Mouse (Mus musculus): ENCODE data around the gene Lrp1.
A peak's percentile ranks its signal among the peaks of the same experiment; 100 is the strongest.

Lrp1 gene

GRCm38 (mm10) chr10:127564301-127564700, 56.6 kb downstream of the Lrp1 start:
- DNase-seq (ENCODE audit: low read depth in 1 of 2, low spot score in 2 of 2) = no peak

- no peak for DNase-seq (ENCODE audit: low read depth in 1 of 2, low spot score in 2 of 2)
Observed at GRCm38 (mm10) chr10:127563840-127564239, 57.1 kb downstream of the Lrp1 start.

GRCm38 (mm10) chr10:127561145-127561544, 59.8 kb downstream of the Lrp1 start:
- DNase-seq (ENCODE audit: low read depth in 1 of 2, low spot score in 2 of 2) = no peak

- DNase-seq (ENCODE audit: low read depth in 1 of 2, low spot score in 2 of 2) = no peak
Observed at GRCm38 (mm10) chr10:127557397-127557796, 63.6 kb downstream of the Lrp1 start.

- DNase-seq (ENCODE audit: low read depth in 1 of 2, low spot score in 2 of 2) = no peak
Observed at GRCm38 (mm10) chr10:127555703-127556102, 65.2 kb downstream of the Lrp1 start.

- no peak for DNase-seq (ENCODE audit: low read depth in 1 of 2, low spot score in 2 of 2)
Observed at GRCm38 (mm10) chr10:127549892-127550291, 71.1 kb downstream of the Lrp1 start.

- DNase-seq (ENCODE audit: low read depth in 1 of 2, low spot score in 2 of 2) = no peak
Observed at GRCm38 (mm10) chr10:127548236-127548635, 72.7 kb downstream of the Lrp1 start.

- no peak for DNase-seq (ENCODE audit: low read depth in 1 of 2, low spot score in 2 of 2)
Observed at GRCm38 (mm10) chr10:127546505-127546904, 74.4 kb downstream of the Lrp1 start.

- no peak for DNase-seq (ENCODE audit: low read depth in 1 of 2, low spot score in 2 of 2)
Observed at GRCm38 (mm10) chr10:127544375-127544774, 76.6 kb downstream of the Lrp1 start.

GRCm38 (mm10) chr10:127543916-127544315, 77.0 kb downstream of the Lrp1 start:
- DNase-seq (ENCODE audit: low read depth in 1 of 2, low spot score in 2 of 2) = no peak

GRCm38 (mm10) chr10:127542720-127543119, 78.2 kb downstream of the Lrp1 start:
- no peak for DNase-seq (ENCODE audit: low read depth in 1 of 2, low spot score in 2 of 2)

- no peak for DNase-seq (ENCODE audit: low read depth in 1 of 2, low spot score in 2 of 2)
Observed at GRCm38 (mm10) chr10:127542084-127542483, 78.9 kb downstream of the Lrp1 start.

GRCm38 (mm10) chr10:127541510-127541909, 79.4 kb downstream of the Lrp1 start:
- no peak for DNase-seq (ENCODE audit: low read depth in 1 of 2, low spot score in 2 of 2)

GRCm38 (mm10) chr10:127537854-127538583, 82.9 kb downstream of the Lrp1 start:
- DNase-seq (ENCODE audit: low read depth in 1 of 2, low spot score in 2 of 2) = peak; percentile 21 to 58

GRCm38 (mm10) chr10:127536586-127537314, 84.2 kb downstream of the Lrp1 start:
- no peak for DNase-seq (ENCODE audit: low read depth in 1 of 2, low spot score in 2 of 2)

- no peak for DNase-seq (ENCODE audit: low read depth in 1 of 2, low spot score in 2 of 2)
Observed at GRCm38 (mm10) chr10:127534929-127535384, 86.0 kb downstream of the Lrp1 start.

- DNase-seq (ENCODE audit: low read depth in 1 of 2, low spot score in 2 of 2) = no peak
Observed at GRCm38 (mm10) chr10:127534036-127534928, 86.7 kb downstream of the Lrp1 start, which contains the start of gene Nxph4. TSS of gene Nxph4 (minus strand) at chr10:127534559.

- no peak for DNase-seq (ENCODE audit: low read depth in 1 of 2, low spot score in 2 of 2)
Observed at GRCm38 (mm10) chr10:127531548-127531947, 89.4 kb downstream of the Lrp1 start.

- no peak for DNase-seq (ENCODE audit: low read depth in 1 of 2, low spot score in 2 of 2)
Observed at GRCm38 (mm10) chr10:127530945-127531344, 90.0 kb downstream of the Lrp1 start.

- DNase-seq (ENCODE audit: low read depth in 1 of 2, low spot score in 2 of 2) = no peak
Observed at GRCm38 (mm10) chr10:127527481-127527880, 93.5 kb downstream of the Lrp1 start.

- DNase-seq (ENCODE audit: low read depth in 1 of 2, low spot score in 2 of 2) = peak; percentile 28 to 44
Observed at GRCm38 (mm10) chr10:127526681-127527080, 94.3 kb downstream of the Lrp1 start.

Measured in monocyte, adult 2 months (primary cell).